Mouse (Mus musculus) kidney, adult 11 months (tissue): ENCODE measurements around the gene Svs4.
"Not testable (repeated sequence)": the region's sequence is repeated elsewhere in the genome, so short reads cannot be mapped to it uniquely, and the experiment has no call there.

Experiments
- DNase-seq: peaks from one replicate; pipeline ENCODE4 v3.0.0; 2022

Svs4 gene

GRCm38 (mm10) chr2:164278359-164278758, at the start of gene Svs4:
Svs4 (minus strand) TSS chr2:164278459.
- DNase-seq: no peak

- DNase-seq: no peak
Measured at GRCm38 (mm10) chr2:164320983-164321382, 42.7 kb upstream of the Svs4 start.

GRCm38 (mm10) chr2:164316451-164316850, 38.2 kb upstream of the Svs4 start, which contains the start of gene Svs6:
Svs6 (plus strand) TSS chr2:164316751.
- not testable (repeated sequence) for DNase-seq

GRCm38 (mm10) chr2:164315460-164315859, 37.2 kb upstream of the Svs4 start:
- not testable (repeated sequence) for DNase-seq

- DNase-seq: no peak
Measured at GRCm38 (mm10) chr2:164312599-164312998, 34.3 kb upstream of the Svs4 start.

- not testable (repeated sequence) for DNase-seq
Measured at GRCm38 (mm10) chr2:164288968-164289367, 10.7 kb upstream of the Svs4 start, which contains the start of gene Svs3a. Svs3a (plus strand) TSS chr2:164289268.

- DNase-seq: not testable (repeated sequence)
Measured at GRCm38 (mm10) chr2:164256540-164256939, 21.7 kb downstream of the Svs4 start, which contains the start of gene Svs3b. Svs3b (minus strand) TSS chr2:164256640.

- DNase-seq: no peak
Measured at GRCm38 (mm10) chr2:164238366-164238765, 39.9 kb downstream of the Svs4 start, which contains the start of gene Svs2. Svs2 (minus strand) TSS chr2:164238466.

GRCm38 (mm10) chr2:164232671-164233070, 45.6 kb downstream of the Svs4 start:
- no peak for DNase-seq

GRCm38 (mm10) chr2:164228361-164229070, 49.7 kb downstream of the Svs4 start:
- DNase-seq: no peak
